Mouse (Mus musculus): ENCODE measurements around the gene Sgsm2.

GRCm38 (mm10) chr11:74876801-74877200 is 20.1 kb downstream of the Sgsm2 start:
- TF ChIP-seq CTCF (conservative IDR thresholded peaks at IDR 0.05; ENCODE audit: low read length) (no peak), POU5F1 (IDR thresholded peaks at IDR 0.05; ENCODE audit: borderline replicate concordance, low read length) (no peak)
